Mouse (Mus musculus) lung, adult 10 weeks (tissue): ENCODE measurements around the gene Ltf. TPM values are rescaled to one million over a fixed set of nuclear protein-coding genes. Genes with fewer than 3 reads are reported as not detected.

Experiments used
- polyA plus RNA-seq: library from polyadenylated mRNA; stranded (reverse); fragments of 350-450 nt; fragmentation: Illumina TruSeq; extraction: RNeasy Lipid Tissue Mini Kit (QIAGEN cat#74804); gene quantifications from one replicate; pipeline ENCODE4 v1.2.3, GENCODE M21; 2014; ENCODE audit warnings: low read depth, low replicate concordance; ENCODE audit not compliant: insufficient read depth

The Ltf gene
- 31.4 TPM for polyA plus RNA-seq

DNA sequence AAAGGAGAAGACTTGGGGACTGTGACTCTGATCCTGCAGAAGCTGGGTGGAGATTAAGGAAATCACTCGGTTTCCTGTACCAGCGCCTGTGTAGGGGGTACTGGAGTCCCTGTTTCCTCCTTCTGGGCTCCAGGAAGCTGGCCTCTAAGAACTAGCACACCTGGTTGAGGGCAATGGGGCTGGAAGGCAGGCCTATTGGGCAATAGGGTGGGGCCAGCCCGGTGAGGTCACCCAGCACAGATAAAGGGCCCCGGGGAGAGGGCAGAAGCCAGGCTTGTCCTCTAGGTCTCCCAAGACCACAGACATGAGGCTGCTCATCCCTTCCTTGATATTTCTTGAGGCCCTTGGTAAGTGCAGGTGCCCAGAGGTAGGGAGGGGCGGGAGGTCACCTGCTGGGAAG, at the start of gene Ltf:
Gene Ltf, plus strand, starts transcription at position 250 of the 400 bp plus-strand sequence.

GRCm38 (mm10) chr9:110990204-110990603, 28.9 kb upstream of the Ltf start, which contains the start of gene Rtp3:
TSS of gene Rtp3 (minus strand) at chr9:110990583.

DNA sequence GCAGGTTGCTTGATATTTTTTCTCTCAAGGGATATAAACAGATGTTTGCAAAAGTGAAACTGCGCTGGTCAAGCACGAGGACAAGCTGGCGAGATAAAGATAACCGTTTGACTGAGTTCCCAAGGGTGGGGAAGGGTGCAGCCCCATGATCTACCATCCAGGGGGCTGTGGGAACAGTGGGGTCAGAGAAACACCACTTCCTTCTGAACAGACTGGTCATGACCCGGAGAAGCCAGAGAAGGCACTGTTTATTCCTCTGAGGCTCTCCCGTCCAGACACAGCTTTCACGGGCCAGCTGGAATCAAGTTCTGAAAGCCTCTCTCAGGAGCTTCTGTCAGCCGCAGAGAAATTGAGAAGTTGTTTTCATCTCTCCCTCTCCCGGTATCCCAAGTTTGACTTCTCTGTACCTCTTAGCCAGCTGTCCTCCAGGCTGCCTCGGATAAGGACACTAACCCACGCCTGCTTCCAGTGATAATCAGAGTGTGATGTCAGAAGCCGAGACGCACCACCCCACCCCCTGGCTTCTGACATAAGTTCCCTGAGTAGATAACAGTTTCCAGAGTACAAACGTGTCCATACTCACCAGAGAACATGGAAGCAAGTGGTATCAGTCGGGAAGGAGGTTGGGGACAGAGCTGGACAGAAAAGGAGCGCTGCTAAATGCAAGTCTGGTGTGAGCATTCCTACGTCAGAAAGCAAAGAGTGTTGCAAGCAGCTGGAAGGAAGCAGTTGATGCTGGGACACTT, 37.9 kb downstream of the Ltf start, which contains the start of gene Ccrl2:
Gene Ccrl2, minus strand, starts transcription at position 722 of the 746 bp plus-strand sequence.

Other genes starting within 250 kb of the Ltf start
- gene Prss42, start 221.1 kb upstream of the Ltf start, polyA plus RNA-seq: not detected
- gene Prss44, start 205.3 kb upstream of the Ltf start, polyA plus RNA-seq: not detected
- gene Prss43, start 192.6 kb upstream of the Ltf start, polyA plus RNA-seq: not detected
- not detected for gene Prss45, start 184.7 kb upstream of the Ltf start, polyA plus RNA-seq
- not detected for gene Prss46, start 174.8 kb upstream of the Ltf start, polyA plus RNA-seq
- gene Prss50, start 161.3 kb upstream of the Ltf start, polyA plus RNA-seq: not detected
- 20.3 TPM for gene Als2cl, start 139.4 kb upstream of the Ltf start, polyA plus RNA-seq
- 1.9 TPM for gene Tmie, start 139.2 kb upstream of the Ltf start, polyA plus RNA-seq
- gene Fam240a, start 102.4 kb upstream of the Ltf start, polyA plus RNA-seq: not detected
- 1.9 TPM for gene Tdgf1, start 73.1 kb upstream of the Ltf start, polyA plus RNA-seq
- 0.90 TPM for gene Lrrc2, start 67.7 kb upstream of the Ltf start, polyA plus RNA-seq
- gene Rtp3, start 28.7 kb upstream of the Ltf start, polyA plus RNA-seq: 8.7 TPM
- 27.7 TPM for gene Ccrl2, start 38.2 kb downstream of the Ltf start, polyA plus RNA-seq
- 40.4 TPM for gene Lrrfip2, start 98.3 kb downstream of the Ltf start, polyA plus RNA-seq